ENCODE assay signal across 8 mouse cellular contexts in genomic region chr8:84793791-84794485, GRCm38 (mm10). TPM values are rescaled to one million over a fixed set of nuclear protein-coding genes. Genes with fewer than 3 reads are reported as not detected.
DNase-seq lines count a peak whose midpoint lies in the region; ATAC-seq and TF ChIP-seq lines count a peak whose summit lies in the region.

No protein-coding gene starts in this region.

- no peak overlapping the region for H3K4me2 ChIP-seq in lung, postnatal 0 days (replicated peaks; ENCODE audit: low read depth, low read length)
- peak overlapping the region; percentile 35 for H3K4me2 ChIP-seq in heart, embryonic 14.5 days (ENCODE audit: low read length)
- no peak overlapping the region; the same call in 1 of the 2 replicates for H3K4me2 ChIP-seq in kidney, embryonic 16.5 days (replicated peaks; ENCODE audit: low read depth, low read length)

- peak; percentile 36 for ATAC-seq in lung, postnatal 0 days
- peak; percentile 24; the same call in 1 of the 2 replicates for ATAC-seq in heart, embryonic 14.5 days (ENCODE audit: insufficient number of reproducible peaks, insufficient read depth, low FRiP score, low read depth)
- ATAC-seq in granulocyte monocyte progenitor cell, adult 5-6 weeks (replicated peaks; ENCODE audit: poor library complexity, severe bottlenecking), result no peak
- no peak for ATAC-seq in kidney, embryonic 16.5 days (ENCODE audit: low FRiP score, low TSS enrichment)

- TF ChIP-seq EP300 in lung, postnatal 0 days (IDR thresholded peaks at IDR 0.05), result no peak

- H3K9ac ChIP-seq in lung, postnatal 0 days (replicated peaks; ENCODE audit: low read depth), result no peak overlapping the region
- H3K9ac ChIP-seq in heart, embryonic 14.5 days (ENCODE audit: low read length), result peak overlapping the region; percentile 57; the same call in 1 of the 2 replicates
- H3K9ac ChIP-seq in kidney, embryonic 16.5 days (replicated peaks; ENCODE audit: low read length), result no peak overlapping the region; the same call in 1 of the 2 replicates

- peak; percentile 74 for DNase-seq in lung, postnatal 0 days (ENCODE audit: low spot score)
- DNase-seq in lung, adult 18-20 months, result no peak
- DNase-seq in cerebellum, postnatal 25 days, result peak; percentile 71 to 83
- no peak for DNase-seq in limb, embryonic 10.5 days (ENCODE audit: low spot score)
- DNase-seq in thymus, postnatal 4 days, result no peak

- no peaks in the 10 kb centered on the region for H3K9me3 ChIP-seq in lung, postnatal 0 days (ENCODE audit: low read length)
- no peaks in the 10 kb centered on the region for H3K9me3 ChIP-seq in heart, embryonic 14.5 days (ENCODE audit: control insufficient read depth, low read length)
- H3K9me3 ChIP-seq in limb, embryonic 10.5 days (replicated peaks), result no peaks in the 10 kb centered on the region
- H3K9me3 ChIP-seq in kidney, embryonic 16.5 days (ENCODE audit: low read length), result no peaks in the 10 kb centered on the region

- H3K27ac ChIP-seq in lung, postnatal 0 days (ENCODE audit: low read length), result 0 out of 2 replicates have a peak overlapping the region, but pooled peaks have one; percentile 47
- H3K27ac ChIP-seq in heart, embryonic 14.5 days (replicated peaks in 1 of 2; ENCODE audit: control insufficient read depth in 1 of 2, insufficient read depth in 1 of 2, low read depth in 2 of 2, low read length in 2 of 2), result peak overlapping the region; percentile 9 to 62; a peak in 2 of 4 replicates
- 0 out of 2 replicates have a peak overlapping the region, but pooled peaks have one; percentile 34 for H3K27ac ChIP-seq in limb, embryonic 10.5 days
- H3K27ac ChIP-seq in kidney, embryonic 16.5 days (ENCODE audit: low read length), result no peak overlapping the region; the same call in 1 of the 2 replicates

- TF ChIP-seq CTCF in lung, postnatal 0 days (IDR thresholded peaks at IDR 0.05), result no peak

- peaks cover 26% of the 10 kb centered on the region for H3K4me1 ChIP-seq in lung, postnatal 0 days (ENCODE audit: insufficient read depth, low read depth, low read length)
- peaks cover 31 to 53% of the 10 kb centered on the region in 2 experiments for H3K4me1 ChIP-seq in heart, embryonic 14.5 days (ENCODE audit: control insufficient read depth in 2 of 2, insufficient read depth in 2 of 2, low read length in 2 of 2)
- H3K4me1 ChIP-seq in limb, embryonic 10.5 days, result peaks cover 13% of the 10 kb centered on the region
- peaks cover 13% of the 10 kb centered on the region; the same call in 1 of the 2 replicates for H3K4me1 ChIP-seq in kidney, embryonic 16.5 days (ENCODE audit: insufficient read depth, low read length)

- 53% methylated on average over 11 of the region's 13 CpGs for WGBS in lung, postnatal 0 days
- WGBS in heart, embryonic 14.5 days, result 53% methylated on average over 13 of the region's 13 CpGs
- WGBS in limb, embryonic 10.5 days, result 58% methylated on average over 13 of the region's 13 CpGs
- WGBS in kidney, embryonic 16.5 days, result 51% methylated on average over 13 of the region's 13 CpGs

- H3K36me3 ChIP-seq in lung, postnatal 0 days (ENCODE audit: insufficient read depth, low read length), result 0 out of 2 replicates have a peak, but pooled peaks cover 6% of the 10 kb centered on the region
- H3K36me3 ChIP-seq in heart, embryonic 14.5 days (ENCODE audit: control insufficient read depth, insufficient read depth, low read length), result peaks cover 12% of the 10 kb centered on the region
- H3K36me3 ChIP-seq in limb, embryonic 10.5 days, result no peaks in the 10 kb centered on the region
- no peaks in the 10 kb centered on the region for H3K36me3 ChIP-seq in kidney, embryonic 16.5 days (ENCODE audit: insufficient read depth, low read length)

- no peak overlapping the region for H3K4me3 ChIP-seq in lung, postnatal 0 days (ENCODE audit: low read depth, low read length)
- H3K4me3 ChIP-seq in heart, embryonic 14.5 days (ENCODE audit: control insufficient read depth in 1 of 2, insufficient read depth in 1 of 2, low read depth in 1 of 2, low read length in 2 of 2), result no peak overlapping the region
- no peak overlapping the region for H3K4me3 ChIP-seq in limb, embryonic 10.5 days
- H3K4me3 ChIP-seq in kidney, embryonic 16.5 days (ENCODE audit: low read length), result no peak overlapping the region

- no peaks in the 10 kb centered on the region for H3K27me3 ChIP-seq in lung, postnatal 0 days (replicated peaks; ENCODE audit: insufficient read depth, low read length)
- peaks cover 53% of the 10 kb centered on the region for H3K27me3 ChIP-seq in heart, embryonic 14.5 days (ENCODE audit: control insufficient read depth, insufficient read depth, low read length)
- H3K27me3 ChIP-seq in limb, embryonic 10.5 days (ENCODE audit: low read depth, poor library complexity, severe bottlenecking), result peaks cover 100% of the 10 kb centered on the region
- H3K27me3 ChIP-seq in kidney, embryonic 16.5 days (ENCODE audit: insufficient read depth, low read length), result peaks cover 89% of the 10 kb centered on the region

RNA-seq across cellular contexts. Expression of gene Nfix, which starts 6.2 kb away (rescaled TPM):
- 38.8 and 45.1 TPM in 2 replicates for polyA plus RNA-seq in lung, postnatal 0 days (2015; fragmentation: Nextera tagmentation; extraction: Ambion mirVana)
- 16.3 and 16.8 TPM in 2 replicates for polyA plus RNA-seq in heart, embryonic 14.5 days (2014; fragmentation: Nextera tagmentation; extraction: Ambion mirVana)
- polyA plus RNA-seq in limb, embryonic 10.5 days (2016; fragmentation: Nextera tagmentation; extraction: Ambion mirVana), result 0.24 and 2.1 TPM in 2 replicates
- total RNA-seq in granulocyte monocyte progenitor cell, adult 5-6 weeks (2014; fragmentation: Nextera tagmentation), result 25.7 and 51.2 TPM in 2 replicates
- 9.5 and 12.8 TPM in 2 replicates for total RNA-seq in granulocyte monocyte progenitor cell, adult 5-6 weeks (2017)
- 14.8 and 15.9 TPM in 2 replicates for polyA plus RNA-seq in kidney, embryonic 16.5 days (2015; fragmentation: Nextera tagmentation; extraction: Ambion mirVana)

RNA-seq across cellular contexts. Expression of gene Dand5, which starts 28.7 kb away (rescaled TPM):
- polyA plus RNA-seq in lung, postnatal 0 days (2015; fragmentation: Nextera tagmentation; extraction: Ambion mirVana), result 6.2 and 6.8 TPM in 2 replicates
- 5.9 and 6.6 TPM in 2 replicates for polyA plus RNA-seq in heart, embryonic 14.5 days (2014; fragmentation: Nextera tagmentation; extraction: Ambion mirVana)
- 1.9 and 2.7 TPM in 2 replicates for polyA plus RNA-seq in limb, embryonic 10.5 days (2016; fragmentation: Nextera tagmentation; extraction: Ambion mirVana)
- total RNA-seq in granulocyte monocyte progenitor cell, adult 5-6 weeks (2014; fragmentation: Nextera tagmentation), result 4.1 and 4.7 TPM in 2 replicates
- total RNA-seq in granulocyte monocyte progenitor cell, adult 5-6 weeks (2017), result 3.6 and 3.7 TPM in 2 replicates
- polyA plus RNA-seq in kidney, embryonic 16.5 days (2015; fragmentation: Nextera tagmentation; extraction: Ambion mirVana), result 6.6 and 9.0 TPM in 2 replicates

RNA-seq across cellular contexts. Expression of gene Gadd45gip1, which starts 37.4 kb away (rescaled TPM):
- polyA plus RNA-seq in lung, postnatal 0 days (2015; fragmentation: Nextera tagmentation; extraction: Ambion mirVana), result 24.4 and 24.8 TPM in 2 replicates
- 49.9 and 53.0 TPM in 2 replicates for polyA plus RNA-seq in heart, embryonic 14.5 days (2014; fragmentation: Nextera tagmentation; extraction: Ambion mirVana)
- polyA plus RNA-seq in limb, embryonic 10.5 days (2016; fragmentation: Nextera tagmentation; extraction: Ambion mirVana), result 51.7 and 54.4 TPM in 2 replicates
- 17.0 and 19.2 TPM in 2 replicates for total RNA-seq in granulocyte monocyte progenitor cell, adult 5-6 weeks (2014; fragmentation: Nextera tagmentation)
- total RNA-seq in granulocyte monocyte progenitor cell, adult 5-6 weeks (2017), result 46.2 and 52.4 TPM in 2 replicates
- 49.7 and 51.6 TPM in 2 replicates for polyA plus RNA-seq in kidney, embryonic 16.5 days (2015; fragmentation: Nextera tagmentation; extraction: Ambion mirVana)

RNA-seq across cellular contexts. Expression of gene Rad23a, which starts 46.5 kb away (rescaled TPM):
- 77.9 and 85.7 TPM in 2 replicates for polyA plus RNA-seq in lung, postnatal 0 days (2015; fragmentation: Nextera tagmentation; extraction: Ambion mirVana)
- 122 and 125 TPM in 2 replicates for polyA plus RNA-seq in heart, embryonic 14.5 days (2014; fragmentation: Nextera tagmentation; extraction: Ambion mirVana)
- 119 and 122 TPM in 2 replicates for polyA plus RNA-seq in limb, embryonic 10.5 days (2016; fragmentation: Nextera tagmentation; extraction: Ambion mirVana)
- total RNA-seq in granulocyte monocyte progenitor cell, adult 5-6 weeks (2014; fragmentation: Nextera tagmentation), result 41.8 TPM in 2 replicates
- total RNA-seq in granulocyte monocyte progenitor cell, adult 5-6 weeks (2017), result 20.1 and 21.4 TPM in 2 replicates
- polyA plus RNA-seq in kidney, embryonic 16.5 days (2015; fragmentation: Nextera tagmentation; extraction: Ambion mirVana), result 109 and 114 TPM in 2 replicates

RNA-seq across cellular contexts. Expression of gene Calr, which starts 52.8 kb away (rescaled TPM):
- polyA plus RNA-seq in lung, postnatal 0 days (2015; fragmentation: Nextera tagmentation; extraction: Ambion mirVana), result 318 and 405 TPM in 2 replicates
- 500 and 527 TPM in 2 replicates for polyA plus RNA-seq in heart, embryonic 14.5 days (2014; fragmentation: Nextera tagmentation; extraction: Ambion mirVana)
- polyA plus RNA-seq in limb, embryonic 10.5 days (2016; fragmentation: Nextera tagmentation; extraction: Ambion mirVana), result 820 and 843 TPM in 2 replicates
- 1,333 and 1,645 TPM in 2 replicates for total RNA-seq in granulocyte monocyte progenitor cell, adult 5-6 weeks (2014; fragmentation: Nextera tagmentation)
- total RNA-seq in granulocyte monocyte progenitor cell, adult 5-6 weeks (2017), result 4,572 and 4,672 TPM in 2 replicates
- 1,143 and 1,180 TPM in 2 replicates for polyA plus RNA-seq in kidney, embryonic 16.5 days (2015; fragmentation: Nextera tagmentation; extraction: Ambion mirVana)

Comparison
In these comparisons a context has a peak if more than half of its experiments do, and no peak if none do; other contexts are left out.
1. DNase-seq: peak in lung, postnatal 0 days (single experiment) and cerebellum, postnatal 25 days (2 of 2); none in lung, adult 18-20 months (0 of 2), limb, embryonic 10.5 days (single experiment) and thymus, postnatal 4 days (single experiment).
2. ATAC-seq: peak in lung, postnatal 0 days (single experiment) and heart, embryonic 14.5 days (single experiment); none in granulocyte monocyte progenitor cell, adult 5-6 weeks (single experiment) and kidney, embryonic 16.5 days (single experiment).